Mouse (Mus musculus) kidney, postnatal 0 days (tissue): ENCODE results near the gene Cntnap1. TPM values are rescaled to one million over a fixed set of nuclear protein-coding genes. Genes with fewer than 3 reads are reported as not detected.

Experiments used
- ATAC-seq: fragments of 200-750 bp; cut with Nextera tagmentation; replicated peaks from 2 replicates; pipeline ENCODE4 v1.8.0; 2017; ENCODE audit warnings: low read depth, moderate number of reproducible peaks, moderate TSS enrichment, moderate library complexity; ENCODE audit not compliant: low FRiP score
- DNase-seq: peaks from one replicate; pipeline ENCODE4 v3.0.0-alpha.2; 2016; ENCODE audit warnings: low spot score
- H3K27ac ChIP-seq: fragments of 300-500 bp; sonication (generic); 2 replicates; pipeline ENCODE4 v1.5.1; 2014; ENCODE audit warnings: mild to moderate bottlenecking
- H3K27me3 ChIP-seq: fragments of 300-500 bp; sonication (generic); 2 replicates; pipeline ENCODE4 v1.6.1; 2014; ENCODE audit warnings: low read length, mixed read lengths; ENCODE audit not compliant: insufficient read depth
- H3K36me3 ChIP-seq: fragments of 300-500 bp; sonication (generic); 2 replicates; pipeline ENCODE4 v1.6.1; 2014; ENCODE audit warnings: low read length, mixed read lengths; ENCODE audit not compliant: insufficient read depth
- H3K4me1 ChIP-seq: fragments of 300-500 bp; sonication (generic); replicated peaks from 2 replicates; pipeline ENCODE4 v1.6.1; 2014; ENCODE audit warnings: antibody characterized with exemption, low read length, mixed read lengths; ENCODE audit not compliant: insufficient read depth
- H3K4me2 ChIP-seq: fragments of 300-500 bp; sonication (generic); 2 replicates; pipeline ENCODE4 v1.6.1; 2014; ENCODE audit warnings: mild to moderate bottlenecking, low read length, moderate library complexity, mixed read lengths
- H3K4me3 ChIP-seq: fragments of 300-500 bp; sonication (generic); replicated peaks from 2 replicates; pipeline ENCODE4 v1.5.1; 2014; ENCODE audit warnings: low read depth, low read length
- H3K9ac ChIP-seq: fragments of 300-500 bp; sonication (generic); 2 replicates; pipeline ENCODE4 v1.6.1; 2014; ENCODE audit warnings: low read depth, low read length
- H3K9me3 ChIP-seq: fragments of 300-500 bp; sonication (generic); replicated peaks from 2 replicates; pipeline ENCODE4 v1.6.1; 2016; ENCODE audit warnings: low read length, inconsistent platforms, mixed read lengths
- CTCF ChIP-seq: IDR thresholded peaks from 2 replicates; pipeline ENCODE4 v1.5.1; 2016; ENCODE audit warnings: antibody characterized with exemption, low read depth, mild to moderate bottlenecking, moderate library complexity
- WGBS: fragments of 180-500 bp; shearing (Covaris S2); extraction: QIAGEN DNeasy Blood & Tissue Kit; methylation state at CpG from one replicate; pipeline ENCODE4 v1.1.7; 2014; 5-methylcytosine and 5-hydroxymethylcytosine counted together
- polyA plus RNA-seq: library from polyadenylated mRNA; unstranded; fragments of >200 nt; fragmentation: Nextera tagmentation; extraction: Ambion mirVana; gene quantifications from 2 replicates; pipeline ENCODE4 v1.2.1, GENCODE M21; 2015

Cntnap1 gene
- polyA plus RNA-seq, 1 experiment from 2014 or later = 0.78 TPM

DNA sequence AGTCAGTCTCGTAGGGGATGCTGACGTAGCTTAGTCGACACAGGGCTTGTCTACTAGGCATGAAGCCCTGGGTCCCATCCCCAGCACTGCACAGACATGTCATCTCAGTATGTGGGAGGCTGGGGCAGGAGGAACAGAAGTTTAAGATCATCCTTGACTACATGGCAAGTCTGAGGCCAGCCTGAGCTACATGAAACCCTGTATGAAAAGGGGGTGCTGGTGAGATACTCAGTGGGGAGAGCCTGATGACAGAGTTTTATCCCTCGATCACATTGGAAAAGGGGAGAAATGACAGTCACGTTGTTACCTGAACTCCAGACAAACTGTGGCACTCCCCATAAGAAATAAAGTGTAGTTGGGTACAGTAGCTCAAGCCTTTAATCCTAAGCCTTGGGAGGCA, 17.2 kb downstream of the Cntnap1 start:
- ATAC-seq = no peak

DNA sequence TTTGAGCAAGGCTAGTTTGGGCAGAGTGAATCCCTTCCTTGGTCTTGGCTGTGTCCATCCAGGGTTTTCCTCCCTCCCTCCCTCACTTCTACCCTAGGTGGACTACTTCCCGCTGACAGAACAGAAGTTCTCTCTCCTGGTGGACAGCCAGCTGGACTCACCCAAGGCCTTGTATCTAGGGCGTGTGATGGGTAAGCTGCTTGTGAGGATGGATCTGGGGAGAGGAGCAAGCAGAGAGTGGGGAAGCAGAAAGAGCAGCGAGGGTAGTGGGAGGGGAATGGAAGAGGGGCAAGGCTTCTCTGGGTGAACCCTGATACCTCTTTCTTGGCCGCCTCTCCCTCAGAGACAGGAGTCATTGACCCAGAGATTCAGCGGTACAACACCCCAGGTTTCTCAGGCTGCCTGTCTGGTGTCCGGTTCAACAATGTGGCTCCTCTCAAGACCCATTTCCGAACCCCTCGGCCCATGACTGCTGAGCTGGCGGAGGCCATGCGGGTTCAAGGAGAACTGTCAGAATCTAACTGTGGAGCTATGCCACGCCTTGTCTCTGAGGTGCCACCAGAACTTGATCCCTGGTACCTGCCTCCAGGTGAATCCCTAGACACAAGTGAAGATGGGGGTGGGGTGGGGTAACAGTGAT, 18.0 kb downstream of the Cntnap1 start:
- H3K4me3 ChIP-seq = no peak overlapping the region
- 0 out of 2 replicates have a peak overlapping the region, but pooled peaks have one; percentile 23 for H3K9ac ChIP-seq
- ATAC-seq (no peak), DNase-seq (no peak)
- H3K4me1 ChIP-seq = 0 out of 2 replicates have a peak, but pooled peaks cover 20% of the 10 kb centered on the region
- no peak for TF ChIP-seq CTCF
- H3K36me3 ChIP-seq = peaks cover 9% of the 10 kb centered on the region; the same call in 1 of the 2 replicates
- H3K27me3 ChIP-seq = no peaks in the 10 kb centered on the region
- peak overlapping the region; percentile 84 for H3K27ac ChIP-seq
- H3K9me3 ChIP-seq = no peaks in the 10 kb centered on the region
- 66% methylated on average over 11 of the region's 11 CpGs for WGBS
- no peak overlapping the region for H3K4me2 ChIP-seq

More for the DNA sequence above, 17.2 kb downstream of the Cntnap1 start:
- no peak overlapping the region for H3K9ac ChIP-seq
- TF ChIP-seq CTCF = no peak
- no peak for DNase-seq
- H3K36me3 ChIP-seq = peaks cover 2% of the 10 kb centered on the region; the same call in 1 of the 2 replicates
- H3K27me3 ChIP-seq = no peaks in the 10 kb centered on the region
- WGBS = 93% methylated on average over 5 of the region's 5 CpGs
- H3K4me1 ChIP-seq = 0 out of 2 replicates have a peak, but pooled peaks cover 20% of the 10 kb centered on the region
- H3K27ac ChIP-seq = no peak overlapping the region
- H3K9me3 ChIP-seq = no peaks in the 10 kb centered on the region
- no peak overlapping the region for H3K4me2 ChIP-seq
- H3K4me3 ChIP-seq = no peak overlapping the region

DNA sequence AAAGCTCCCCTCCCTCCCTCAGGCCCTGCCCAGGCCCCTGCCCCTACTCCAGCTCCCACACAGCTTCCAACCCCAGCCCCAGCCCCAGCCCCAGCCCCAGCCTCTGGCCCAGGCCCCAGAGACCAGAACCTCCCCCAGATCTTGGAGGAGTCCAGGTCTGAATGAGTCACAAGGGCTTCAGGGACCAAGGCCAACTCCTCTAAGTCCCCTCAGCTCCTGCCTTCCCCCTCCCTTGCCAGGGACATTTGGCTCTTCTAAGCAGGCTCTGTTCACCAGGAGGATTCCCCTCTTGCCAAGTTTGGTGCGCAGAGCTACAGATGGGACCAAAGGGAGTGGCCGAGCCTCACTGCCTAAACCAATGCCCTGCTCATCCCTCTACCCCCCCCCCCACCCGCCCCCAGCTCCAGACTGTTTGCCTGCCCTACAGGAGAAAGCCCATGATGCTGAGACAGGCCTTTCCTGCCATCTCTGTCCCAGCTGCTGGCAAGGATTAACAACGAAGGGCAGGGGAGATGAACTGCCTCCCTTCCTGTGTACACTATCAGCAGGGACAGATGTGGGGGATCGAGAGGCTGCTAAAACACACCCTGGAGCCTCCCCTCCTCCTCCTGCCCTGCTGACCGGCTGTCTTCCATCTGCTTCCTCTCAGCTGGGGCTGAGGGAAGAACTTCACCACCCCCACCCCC, 19.3 kb downstream of the Cntnap1 start:
- peak overlapping the region; percentile 35; the same call in 1 of the 2 replicates for H3K9ac ChIP-seq
- WGBS = 4% methylated on average over 6 of the region's 6 CpGs
- TF ChIP-seq CTCF = no peak

DNA sequence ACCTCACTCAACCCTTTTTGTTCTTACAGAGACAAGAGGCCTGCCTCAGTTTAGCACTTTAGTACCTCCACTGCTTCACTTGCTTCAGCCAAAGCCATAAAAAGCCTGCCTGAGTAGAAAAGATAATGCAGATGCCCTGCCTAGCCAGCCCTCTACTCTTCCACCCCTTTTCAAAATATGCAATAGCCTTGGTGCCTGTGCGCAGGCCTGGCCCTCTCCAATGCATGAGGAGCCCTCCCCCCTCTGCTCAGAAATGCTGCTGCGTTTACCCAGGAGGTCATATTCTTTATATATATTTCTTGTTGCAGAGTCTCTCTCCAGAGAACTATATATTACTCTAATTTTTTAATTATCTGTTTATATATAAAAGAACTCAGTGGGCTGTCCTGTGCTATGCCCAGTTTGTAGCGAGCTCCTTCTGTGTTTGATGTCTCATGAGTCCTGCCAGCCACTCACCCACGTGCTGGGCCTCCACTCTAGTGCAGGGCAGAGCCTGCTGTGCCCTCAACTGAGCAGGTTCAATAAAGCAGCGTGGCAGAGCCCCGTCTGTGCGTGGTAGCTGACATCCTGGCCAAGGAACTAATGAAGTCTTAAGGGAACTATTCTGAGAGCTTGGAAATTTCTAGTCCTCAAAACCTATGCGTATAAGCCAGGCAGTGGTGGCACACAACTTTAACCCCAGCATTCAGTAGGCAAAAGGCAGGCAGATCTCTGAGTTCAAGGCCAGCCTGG, 20.0 kb downstream of the Cntnap1 start:
- Histone ChIP-seq H3K27ac (peak overlapping the region; percentile 84), H3K4me1 (0 out of 2 replicates have a peak, but pooled peaks cover 20% of the 10 kb centered on the region), H3K27me3 (no peaks in the 10 kb centered on the region), H3K4me2 (0 out of 2 replicates have a peak overlapping the region, but pooled peaks have one; percentile 5), H3K9ac (0 out of 2 replicates have a peak overlapping the region, but pooled peaks have one; percentile 35), H3K9me3 (no peaks in the 10 kb centered on the region), H3K36me3 (peaks cover 23% of the 10 kb centered on the region; the same call in 1 of the 2 replicates), H3K4me3 (no peak overlapping the region)
- 33% methylated on average over 8 of the region's 8 CpGs for WGBS
- TF ChIP-seq CTCF = no peak
- DNase-seq = peak; percentile 59
- ATAC-seq = no peak

More for the DNA sequence above, 19.3 kb downstream of the Cntnap1 start:
- H3K27ac ChIP-seq = peak overlapping the region; percentile 84
- DNase-seq (peak; percentile 95), ATAC-seq (peak; percentile 72)
- 0 out of 2 replicates have a peak, but pooled peaks cover 20% of the 10 kb centered on the region for H3K4me1 ChIP-seq
- H3K4me2 ChIP-seq = 0 out of 2 replicates have a peak overlapping the region, but pooled peaks have one; percentile 5
- H3K36me3 ChIP-seq = peaks cover 16% of the 10 kb centered on the region; the same call in 1 of the 2 replicates
- H3K9me3 ChIP-seq = no peaks in the 10 kb centered on the region
- no peaks in the 10 kb centered on the region for H3K27me3 ChIP-seq
- H3K4me3 ChIP-seq = no peak overlapping the region

DNA sequence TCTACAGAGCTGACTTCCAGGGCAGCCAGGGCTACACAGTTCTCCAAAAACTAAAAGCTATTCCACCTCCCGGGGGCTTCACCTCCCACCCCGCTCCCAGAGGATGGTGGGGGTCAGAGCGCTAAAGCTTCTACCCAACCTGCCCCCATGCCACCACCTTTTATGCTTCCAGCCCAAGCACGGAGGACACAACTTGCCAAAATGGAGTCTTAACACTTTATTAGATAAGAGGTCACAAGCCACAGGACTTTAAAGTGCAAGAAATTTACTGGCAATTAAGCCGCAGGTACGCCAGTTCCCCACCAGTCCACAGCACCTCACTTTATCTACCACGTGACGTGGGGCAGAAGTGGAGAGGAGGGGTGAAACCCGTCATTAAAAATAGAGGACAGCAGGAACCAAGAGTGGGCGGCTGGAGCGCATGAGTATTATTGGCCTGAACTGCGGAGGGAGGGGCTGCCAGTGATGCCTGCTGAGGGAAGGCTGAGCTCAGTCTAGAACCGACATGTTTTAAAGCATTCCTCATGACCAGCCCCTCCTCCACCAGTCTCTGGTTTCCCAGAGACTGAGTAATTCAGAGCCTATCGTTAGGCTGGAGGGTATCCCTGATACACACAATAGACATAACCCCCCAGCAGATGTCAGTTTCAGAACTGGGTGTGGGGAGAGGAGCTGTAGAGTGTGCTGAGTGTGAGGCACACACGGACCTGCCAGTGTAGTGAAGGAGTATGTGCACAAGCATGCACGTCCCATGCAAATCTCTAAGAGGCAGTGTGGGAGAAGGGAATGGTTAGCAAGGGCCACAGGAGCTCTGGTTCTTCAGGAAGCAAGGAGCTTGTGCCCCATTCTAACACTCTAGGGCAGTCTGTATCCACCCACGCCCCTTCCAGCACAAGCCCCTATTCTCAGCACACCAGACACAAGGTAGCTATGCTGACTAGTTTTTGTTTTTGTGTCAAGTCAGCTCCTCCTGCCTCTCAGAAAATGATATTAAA, 20.9 kb downstream of the Cntnap1 start:
- no peak overlapping the region for H3K4me2 ChIP-seq
- H3K27ac ChIP-seq = peak overlapping the region; percentile 84
- H3K4me3 ChIP-seq = no peak overlapping the region
- H3K4me1 ChIP-seq = 0 out of 2 replicates have a peak, but pooled peaks cover 20% of the 10 kb centered on the region
- H3K27me3 ChIP-seq = no peaks in the 10 kb centered on the region
- H3K9ac ChIP-seq = no peak overlapping the region
- no peak for ATAC-seq
- H3K36me3 ChIP-seq = peaks cover 28% of the 10 kb centered on the region
- no peak for TF ChIP-seq CTCF
- WGBS = 51% methylated on average over 17 of the region's 17 CpGs
- H3K9me3 ChIP-seq = no peaks in the 10 kb centered on the region
- peak; percentile 50 for DNase-seq
